8 mouse cellular contexts compared by ENCODE assay signal in genomic region chr8:46618639-46619320, GRCm38 (mm10). TPM values are rescaled to one million over a fixed set of nuclear protein-coding genes. Genes with fewer than 3 reads are reported as not detected.
DNase-seq lines count a peak whose midpoint lies in the region; ATAC-seq and TF ChIP-seq lines count a peak whose summit lies in the region.

No protein-coding gene starts in this region.

- no peaks in the 10 kb centered on the region for H3K36me3 ChIP-seq in thymus, adult 2 months (ENCODE audit: control insufficient read depth, insufficient read depth, low read length)
- H3K36me3 ChIP-seq in forebrain, embryonic 16.5 days (ENCODE audit: control insufficient read depth, insufficient read depth): no peaks in the 10 kb centered on the region
- H3K36me3 ChIP-seq in limb, embryonic 13.5 days: peaks cover 1% of the 10 kb centered on the region; the same call in 1 of the 2 replicates
- no peaks in the 10 kb centered on the region for H3K36me3 ChIP-seq in stomach, embryonic 16.5 days (ENCODE audit: control insufficient read depth, insufficient read depth, low read length)

- no peak for TF ChIP-seq CTCF in thymus, adult 2 months (IDR thresholded peaks at IDR 0.05; ENCODE audit: borderline replicate concordance, control insufficient read depth, extremely low read depth, insufficient read depth, low read length, poor library complexity)

- peak overlapping the region; percentile 67 for H3K4me2 ChIP-seq in forebrain, embryonic 16.5 days (ENCODE audit: low read length)
- peak overlapping the region; percentile 94 for H3K4me2 ChIP-seq in limb, embryonic 13.5 days (replicated peaks)
- H3K4me2 ChIP-seq in stomach, embryonic 16.5 days (ENCODE audit: low read depth, low read length): peak overlapping the region; percentile 99

- peaks cover 17% of the 10 kb centered on the region for H3K4me1 ChIP-seq in thymus, adult 2 months (replicated peaks; ENCODE audit: control insufficient read depth, insufficient read depth, low read length)
- peaks cover 19% of the 10 kb centered on the region for H3K4me1 ChIP-seq in forebrain, embryonic 16.5 days (replicated peaks; ENCODE audit: control insufficient read depth, insufficient read depth, low read length)
- H3K4me1 ChIP-seq in limb, embryonic 13.5 days: peaks cover 30% of the 10 kb centered on the region
- peaks cover 22% of the 10 kb centered on the region for H3K4me1 ChIP-seq in stomach, embryonic 16.5 days (ENCODE audit: control insufficient read depth, insufficient read depth, low read length)

- no peak for ATAC-seq in forebrain, embryonic 16.5 days
- ATAC-seq in limb, embryonic 13.5 days (ENCODE audit: low FRiP score, low read depth): no peak
- no peak for ATAC-seq in stomach, embryonic 16.5 days (ENCODE audit: insufficient read depth, low FRiP score)

- H3K4me3 ChIP-seq in thymus, adult 2 months (ENCODE audit: control insufficient read depth, insufficient read depth, low read length): peak overlapping the region; percentile 67
- H3K4me3 ChIP-seq in forebrain, embryonic 16.5 days (replicated peaks; ENCODE audit: low read length): peak overlapping the region; percentile 93
- H3K4me3 ChIP-seq in limb, embryonic 13.5 days: peak overlapping the region; percentile 82
- peak overlapping the region; percentile 90 for H3K4me3 ChIP-seq in stomach, embryonic 16.5 days (replicated peaks; ENCODE audit: low read length)

- peak overlapping the region; percentile 97 for H3K9ac ChIP-seq in forebrain, embryonic 16.5 days (replicated peaks; ENCODE audit: low read depth, low read length)
- peak overlapping the region; percentile 90 for H3K9ac ChIP-seq in limb, embryonic 13.5 days
- peak overlapping the region; percentile 88 for H3K9ac ChIP-seq in stomach, embryonic 16.5 days (ENCODE audit: low read length)

- TF ChIP-seq POLR2A in thymus, adult 2 months (IDR thresholded peaks at IDR 0.05; ENCODE audit: control insufficient read depth, extremely low read depth, insufficient read depth, low read length, poor library complexity): no peak

- no peaks in the 10 kb centered on the region for H3K27me3 ChIP-seq in thymus, adult 2 months (ENCODE audit: control insufficient read depth, insufficient read depth, low read length)
- H3K27me3 ChIP-seq in forebrain, embryonic 16.5 days (replicated peaks; ENCODE audit: control insufficient read depth, insufficient read depth, low read length): no peaks in the 10 kb centered on the region
- H3K27me3 ChIP-seq in limb, embryonic 13.5 days: no peaks in the 10 kb centered on the region
- no peaks in the 10 kb centered on the region for H3K27me3 ChIP-seq in stomach, embryonic 16.5 days (ENCODE audit: control insufficient read depth, insufficient read depth, low read length)

- 24% methylated on average over 10 of the region's 10 CpGs for WGBS in thymus, adult 2 months
- WGBS in forebrain, embryonic 16.5 days: 1% methylated on average over 10 of the region's 10 CpGs
- 2% methylated on average over 10 of the region's 10 CpGs for whole genome bisulfite sequencing in limb, embryonic 13.5 days
- WGBS in stomach, embryonic 16.5 days: 5% methylated on average over 10 of the region's 10 CpGs

- DNase-seq in thymus, adult 2 months: no peak
- DNase-seq in thymus, postnatal 10 days (ENCODE audit: low spot score in 2 of 2): no peak
- DNase-seq in left cerebral cortex, adult 18-20 months (ENCODE audit: low spot score in 2 of 2): no peak
- DNase-seq in right cerebral cortex, postnatal 14 days: no peak
- DNase-seq in yolk sac, embryonic 10.5 days (ENCODE audit: low spot score): no peak

- no peaks in the 10 kb centered on the region for H3K9me3 ChIP-seq in forebrain, embryonic 16.5 days (ENCODE audit: control insufficient read depth, low read length)
- H3K9me3 ChIP-seq in limb, embryonic 13.5 days: no peaks in the 10 kb centered on the region
- H3K9me3 ChIP-seq in stomach, embryonic 16.5 days (replicated peaks; ENCODE audit: control insufficient read depth, low read length): no peaks in the 10 kb centered on the region

- no peak overlapping the region for H3K27ac ChIP-seq in thymus, adult 2 months (ENCODE audit: control insufficient read depth, insufficient read depth, low read length)
- no peak overlapping the region for H3K27ac ChIP-seq in forebrain, embryonic 16.5 days (ENCODE audit: low read length)
- no peak overlapping the region; the same call in 1 of the 2 replicates for H3K27ac ChIP-seq in limb, embryonic 13.5 days
- no peak overlapping the region for H3K27ac ChIP-seq in stomach, embryonic 16.5 days (ENCODE audit: low read length)

RNA-seq across cellular contexts. Expression of gene Casp3, which starts 1.7 kb away (rescaled TPM):
- 13.0 and 14.7 TPM in 2 replicates for polyA plus RNA-seq in thymus, adult 2 months (2012; rRNA removed)
- 315 and 322 TPM in 2 replicates for polyA plus RNA-seq in forebrain, embryonic 16.5 days (2015; fragmentation: Nextera tagmentation; extraction: Ambion mirVana)
- polyA plus RNA-seq in limb, embryonic 13.5 days (2015; fragmentation: Nextera tagmentation; extraction: Ambion mirVana): 107 and 109 TPM in 2 replicates
- polyA plus RNA-seq in stomach, embryonic 16.5 days (2015; fragmentation: Nextera tagmentation; extraction: Ambion mirVana): 59.8 and 65.4 TPM in 2 replicates
- total RNA-seq in left cerebral cortex, adult 18-20 months (2021): 10 to 100 TPM; 12.7 to 13.2 TPM

RNA-seq across cellular contexts. Expression of gene Primpol, which starts 1.8 kb away (rescaled TPM):
- 3.2 and 4.7 TPM in 2 replicates for polyA plus RNA-seq in thymus, adult 2 months (2012; rRNA removed)
- 9.5 and 12.6 TPM in 2 replicates for polyA plus RNA-seq in forebrain, embryonic 16.5 days (2015; fragmentation: Nextera tagmentation; extraction: Ambion mirVana)
- polyA plus RNA-seq in limb, embryonic 13.5 days (2015; fragmentation: Nextera tagmentation; extraction: Ambion mirVana): 14.6 and 16.0 TPM in 2 replicates
- polyA plus RNA-seq in stomach, embryonic 16.5 days (2015; fragmentation: Nextera tagmentation; extraction: Ambion mirVana): 13.1 and 14.6 TPM in 2 replicates
- total RNA-seq in left cerebral cortex, adult 18-20 months (2021): 1 to 10 TPM; 3.2 to 3.4 TPM
